Mouse (Mus musculus) lung, adult 2 months (tissue): Measurements from ENCODE around the gene Chac1.

ENCODE experiments used
- CTCF ChIP-seq: fragments of 200-500 bp; IDR thresholded peaks from 2 replicates; pipeline ENCODE4 v1.5.1; 2011; ENCODE audit warnings: mild to moderate bottlenecking, low read length, control low read depth; ENCODE audit not compliant: insufficient read depth
- POLR2A ChIP-seq: fragments of 200-500 bp; IDR thresholded peaks from 2 replicates; pipeline ENCODE4 v1.6.1; 2011; ENCODE audit warnings: low read depth, mild to moderate bottlenecking, control low read depth, low read length, borderline replicate concordance; ENCODE audit errors: extremely low read depth

- no peak for TF ChIP-seq POLR2A
- TF ChIP-seq CTCF: no peak
Measured at GRCm38 (mm10) chr2:119336002-119336401, 15.0 kb upstream of the Chac1 start.
